Mouse (Mus musculus) MN1 (cell line): ENCODE measurements around the gene BC080695.
"Not testable (repeated sequence)": the region's sequence is repeated elsewhere in the genome, so short reads cannot be mapped to it uniquely, and the experiment has no call there.

Experiments used
- DNase-seq: peaks from one replicate; pipeline ENCODE4 v3.0.0-alpha.2; 2016; ENCODE audit warnings: low spot score

BC080695 gene

DNA sequence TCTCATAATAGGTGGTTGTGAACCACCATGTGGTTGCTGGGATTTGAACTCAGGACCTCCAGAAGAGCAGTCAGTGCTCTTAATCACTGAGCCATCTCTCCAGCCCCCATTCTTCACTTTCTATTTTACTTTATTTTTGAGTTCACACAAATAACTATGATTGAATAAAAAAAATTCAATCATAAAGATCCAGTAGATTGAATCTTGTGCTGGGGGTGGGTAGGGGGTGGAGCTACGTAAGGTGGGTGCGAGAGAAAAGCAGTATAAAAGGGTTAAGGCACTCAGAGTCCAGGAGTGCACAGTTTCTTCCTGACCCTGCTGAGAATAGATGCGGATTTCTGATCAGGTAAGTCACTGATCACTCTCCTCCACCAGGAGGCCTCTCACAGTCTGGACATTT, at the start of gene BC080695, which contains the start of gene Gm13057:
Gene BC080695, plus strand, starts transcription at position 301 of the 400 bp plus-strand sequence.
Gene Gm13057, plus strand, starts transcription at position 310 of the 400 bp plus-strand sequence.
- DNase-seq = not testable (repeated sequence)

DNA sequence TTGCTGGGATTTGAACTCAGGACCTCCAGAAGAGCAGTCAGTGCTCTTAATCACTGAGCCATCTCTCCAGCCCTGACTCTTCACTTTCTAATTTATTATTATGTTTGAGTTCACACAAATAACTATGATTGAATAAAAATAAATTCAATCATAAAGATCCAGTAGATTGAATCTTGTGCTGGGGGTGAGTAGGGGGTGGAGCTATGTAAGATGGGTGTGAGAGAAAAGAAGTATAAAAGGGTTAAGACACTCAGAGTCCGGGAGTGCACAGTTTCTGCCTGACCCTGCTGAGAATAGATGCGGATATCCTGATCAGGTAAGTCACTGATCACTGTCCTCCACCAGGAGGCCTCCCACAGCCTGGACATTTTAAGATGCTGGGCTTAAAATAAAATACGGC, 40.5 kb upstream of the BC080695 start, which contains the start of gene Gm13043:
Gene Gm13043, plus strand, starts transcription at position 301 of the 400 bp plus-strand sequence.
- no peak for DNase-seq

DNA sequence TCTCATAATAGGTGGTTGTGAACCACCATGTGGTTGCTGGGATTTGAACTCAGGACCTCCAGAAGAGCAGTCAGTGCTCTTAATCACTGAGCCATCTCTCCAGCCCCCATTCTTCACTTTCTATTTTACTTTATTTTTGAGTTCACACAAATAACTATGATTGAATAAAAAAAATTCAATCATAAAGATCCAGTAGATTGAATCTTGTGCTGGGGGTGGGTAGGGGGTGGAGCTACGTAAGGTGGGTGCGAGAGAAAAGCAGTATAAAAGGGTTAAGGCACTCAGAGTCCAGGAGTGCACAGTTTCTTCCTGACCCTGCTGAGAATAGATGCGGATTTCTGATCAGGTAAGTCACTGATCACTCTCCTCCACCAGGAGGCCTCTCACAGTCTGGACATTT, 15.8 kb upstream of the BC080695 start, which contains the start of gene Gm13040:
Gene Gm13040, plus strand, starts transcription at position 301 of the 400 bp plus-strand sequence.
- DNase-seq = not testable (repeated sequence)

DNA sequence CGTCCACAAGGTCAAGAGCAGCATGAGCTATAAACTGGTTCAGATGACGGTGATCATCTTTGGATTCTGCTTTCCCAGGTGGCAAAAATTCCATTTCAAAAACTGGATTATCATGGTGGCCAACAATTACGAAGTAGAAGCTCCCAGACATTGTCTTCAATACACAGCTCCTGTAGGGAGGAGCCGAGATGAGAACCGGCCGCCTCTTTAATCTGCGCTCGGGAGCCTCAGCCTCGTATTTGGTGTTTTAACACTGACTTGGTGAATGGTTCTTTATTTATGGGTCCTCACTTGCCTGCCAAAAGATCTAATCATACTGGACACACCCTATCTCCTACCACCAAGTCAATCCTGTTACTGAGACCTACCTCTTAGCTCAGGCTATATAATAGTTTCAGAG, 60.4 kb downstream of the BC080695 start:
- DNase-seq = not testable (repeated sequence)

DNA sequence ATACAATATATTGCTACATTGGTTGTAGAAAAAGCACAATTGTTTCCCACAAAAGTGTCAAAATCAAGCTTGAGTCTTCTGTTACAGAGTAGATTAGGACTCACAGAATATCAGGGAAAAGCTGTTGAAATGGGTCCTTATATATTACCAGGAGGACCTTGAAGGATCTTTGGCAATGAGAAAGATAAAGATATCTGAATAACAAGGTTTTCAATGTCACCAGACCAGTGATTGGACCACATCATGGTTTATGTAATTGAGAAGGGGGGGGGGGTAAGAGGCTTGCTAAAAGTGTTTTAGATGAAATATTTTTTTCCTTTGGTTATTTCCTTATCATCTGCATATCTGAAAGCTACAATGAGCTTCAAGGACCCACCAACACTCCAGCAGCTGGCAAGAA, 63.2 kb downstream of the BC080695 start, which contains the start of gene Gm13083:
Gene Gm13083, plus strand, starts transcription at position 301 of the 400 bp plus-strand sequence.
- DNase-seq = not testable (repeated sequence)

DNA sequence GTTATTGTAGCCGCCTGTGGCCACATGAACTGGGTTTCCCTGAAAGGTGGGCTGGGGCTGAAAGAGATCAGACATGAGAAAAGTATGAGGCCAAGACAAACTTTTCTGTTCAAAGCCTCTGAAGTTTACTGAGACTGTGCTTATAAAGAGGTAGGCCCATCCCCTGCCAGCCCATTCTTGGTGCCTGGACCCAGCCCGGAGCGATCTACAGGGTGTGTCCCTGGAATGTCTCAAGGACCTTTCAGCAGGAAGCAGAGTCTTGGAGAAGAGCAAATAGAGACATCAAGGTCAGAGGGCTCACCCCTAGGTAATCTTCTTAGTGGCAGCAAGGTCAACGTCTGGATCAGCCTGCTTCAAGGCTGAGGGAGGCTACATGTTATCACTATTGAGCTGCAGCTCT, 66.6 kb downstream of the BC080695 start:
- not testable (repeated sequence) for DNase-seq
